Mouse (Mus musculus): ENCODE data around the gene Cebpb. TPM values are rescaled to one million over a fixed set of nuclear protein-coding genes. Genes with fewer than 3 reads are reported as not detected.

The Cebpb gene
- polyA plus RNA-seq, 1 experiment: 227 TPM

- H3K27ac ChIP-seq (replicated peaks; ENCODE audit: low read depth, low read length): no peak overlapping the region
- peak overlapping the region; percentile 88 for H3K4me3 ChIP-seq (ENCODE audit: insufficient read depth, low read depth, low read length)
- peaks cover 22% of the 10 kb centered on the region for H3K4me1 ChIP-seq (ENCODE audit: control insufficient read depth, insufficient read depth, insufficient read length, low read length)
These were observed 29.4 kb upstream of the Cebpb start for GRCm38 (mm10) chr2:167659177-167659846.

GRCm38 (mm10) chr2:167659847-167660610, 28.7 kb upstream of the Cebpb start:
- Histone ChIP-seq H3K27ac (replicated peaks; ENCODE audit: low read depth, low read length) (peak overlapping the region; percentile 22; the same call in 1 of the 2 replicates), H3K4me3 (ENCODE audit: insufficient read depth, low read depth, low read length) (peak overlapping the region; percentile 88), H3K4me1 (ENCODE audit: control insufficient read depth, insufficient read depth, insufficient read length, low read length) (peaks cover 22% of the 10 kb centered on the region)

GRCm38 (mm10) chr2:167660611-167660971, 28.1 kb upstream of the Cebpb start:
- Histone ChIP-seq H3K4me1 (ENCODE audit: control insufficient read depth, insufficient read depth, insufficient read length, low read length) (peaks cover 22% of the 10 kb centered on the region), H3K27ac (replicated peaks; ENCODE audit: low read depth, low read length) (peak overlapping the region; percentile 22), H3K4me3 (ENCODE audit: insufficient read depth, low read depth, low read length) (peak overlapping the region; percentile 88)

- H3K27ac ChIP-seq (replicated peaks; ENCODE audit: low read depth, low read length): peak within 1 kb of the TSS; percentile 22
These were observed 27.2 kb upstream of the Cebpb start, which contains the start of gene Gm20431 for GRCm38 (mm10) chr2:167661270-167662203. Gm20431 (minus strand) TSS chr2:167661496.

GRCm38 (mm10) chr2:167662713-167663112, 26.0 kb upstream of the Cebpb start:
- H3K27ac ChIP-seq (replicated peaks; ENCODE audit: low read depth, low read length): no peak overlapping the region
- H3K4me3 ChIP-seq (ENCODE audit: insufficient read depth, low read depth, low read length): 0 out of 2 replicates have a peak overlapping the region, but pooled peaks have one; percentile 60
- H3K4me1 ChIP-seq (ENCODE audit: control insufficient read depth, insufficient read depth, insufficient read length, low read length): peaks cover 10% of the 10 kb centered on the region

More at GRCm38 (mm10) chr2:167661270-167662203, 27.2 kb upstream of the Cebpb start, which contains the start of gene Gm20431:
- H3K4me1 ChIP-seq (ENCODE audit: control insufficient read depth, insufficient read depth, insufficient read length, low read length): peaks cover 19% of the 10 kb centered on the region
- peak within 1 kb of the TSS; percentile 88 for H3K4me3 ChIP-seq (ENCODE audit: insufficient read depth, low read depth, low read length)

- no peak overlapping the region for H3K27ac ChIP-seq (replicated peaks; ENCODE audit: low read depth, low read length)
- peaks cover 7% of the 10 kb centered on the region for H3K4me1 ChIP-seq (ENCODE audit: control insufficient read depth, insufficient read depth, insufficient read length, low read length)
- H3K4me3 ChIP-seq (ENCODE audit: insufficient read depth, low read depth, low read length): no peak overlapping the region
These were observed 22.6 kb upstream of the Cebpb start for GRCm38 (mm10) chr2:167665972-167666713.

GRCm38 (mm10) chr2:167668426-167668825, 20.3 kb upstream of the Cebpb start:
- Histone ChIP-seq H3K4me3 (ENCODE audit: insufficient read depth, low read depth, low read length) (no peak overlapping the region), H3K4me1 (ENCODE audit: control insufficient read depth, insufficient read depth, insufficient read length, low read length) (peaks cover 17% of the 10 kb centered on the region), H3K27ac (replicated peaks; ENCODE audit: low read depth, low read length) (no peak overlapping the region)

- Histone ChIP-seq H3K4me1 (ENCODE audit: control insufficient read depth, insufficient read depth, insufficient read length, low read length) (peaks cover 17% of the 10 kb centered on the region), H3K4me3 (ENCODE audit: insufficient read depth, low read depth, low read length) (no peak overlapping the region), H3K27ac (replicated peaks; ENCODE audit: low read depth, low read length) (no peak overlapping the region)
These were observed 19.3 kb upstream of the Cebpb start for GRCm38 (mm10) chr2:167669398-167669797.

GRCm38 (mm10) chr2:167671101-167671633, 17.5 kb upstream of the Cebpb start:
- H3K4me3 ChIP-seq (ENCODE audit: insufficient read depth, low read depth, low read length): no peak overlapping the region
- peaks cover 17% of the 10 kb centered on the region for H3K4me1 ChIP-seq (ENCODE audit: control insufficient read depth, insufficient read depth, insufficient read length, low read length)
- H3K27ac ChIP-seq (replicated peaks; ENCODE audit: low read depth, low read length): peak overlapping the region; percentile 76

GRCm38 (mm10) chr2:167672212-167672685, 16.5 kb upstream of the Cebpb start:
- H3K4me1 ChIP-seq (ENCODE audit: control insufficient read depth, insufficient read depth, insufficient read length, low read length): peaks cover 17% of the 10 kb centered on the region
- H3K4me3 ChIP-seq (ENCODE audit: insufficient read depth, low read depth, low read length): no peak overlapping the region
- H3K27ac ChIP-seq (replicated peaks; ENCODE audit: low read depth, low read length): no peak overlapping the region

- Histone ChIP-seq H3K27ac (replicated peaks; ENCODE audit: low read depth, low read length) (no peak overlapping the region), H3K4me1 (ENCODE audit: control insufficient read depth, insufficient read depth, insufficient read length, low read length) (peaks cover 17% of the 10 kb centered on the region)
These were observed 13.4 kb upstream of the Cebpb start for GRCm38 (mm10) chr2:167675120-167675909.

GRCm38 (mm10) chr2:167678600-167678999, 10.1 kb upstream of the Cebpb start:
- H3K4me3 ChIP-seq (ENCODE audit: insufficient read depth, low read depth, low read length): no peak overlapping the region
- H3K27ac ChIP-seq (replicated peaks; ENCODE audit: low read depth, low read length): no peak overlapping the region
- H3K4me1 ChIP-seq (ENCODE audit: control insufficient read depth, insufficient read depth, insufficient read length, low read length): no peaks in the 10 kb centered on the region

More at GRCm38 (mm10) chr2:167675120-167675909, 13.4 kb upstream of the Cebpb start:
- no peak overlapping the region for H3K4me3 ChIP-seq (ENCODE audit: insufficient read depth, low read depth, low read length)

- H3K27ac ChIP-seq (replicated peaks; ENCODE audit: low read depth, low read length): no peak overlapping the region
- H3K4me3 ChIP-seq (ENCODE audit: insufficient read depth, low read depth, low read length): no peak overlapping the region
- no peaks in the 10 kb centered on the region for H3K4me1 ChIP-seq (ENCODE audit: control insufficient read depth, insufficient read depth, insufficient read length, low read length)
These were observed 8.7 kb upstream of the Cebpb start for GRCm38 (mm10) chr2:167679902-167680430.

Measured in brown adipose tissue, adult 24 weeks (tissue).